Mouse (Mus musculus) cerebellum, adult (tissue): ENCODE results near the gene Ank2.

Experiments used
- ATAC-seq: cut with Nextera tagmentation; 2 replicates; pipeline ENCODE4 v1.9.2; 2017; ENCODE audit warnings: mild to moderate bottlenecking, moderate library complexity, mixed read lengths; ENCODE audit not compliant: insufficient number of reproducible peaks, low FRiP score, low TSS enrichment

The Ank2 gene

GRCm38 (mm10) chr3:127498742-127499400, at the start of gene Ank2:
Gene Ank2 (minus strand): TSS chr3:127499350.
- ATAC-seq: peak; percentile 71

DNA sequence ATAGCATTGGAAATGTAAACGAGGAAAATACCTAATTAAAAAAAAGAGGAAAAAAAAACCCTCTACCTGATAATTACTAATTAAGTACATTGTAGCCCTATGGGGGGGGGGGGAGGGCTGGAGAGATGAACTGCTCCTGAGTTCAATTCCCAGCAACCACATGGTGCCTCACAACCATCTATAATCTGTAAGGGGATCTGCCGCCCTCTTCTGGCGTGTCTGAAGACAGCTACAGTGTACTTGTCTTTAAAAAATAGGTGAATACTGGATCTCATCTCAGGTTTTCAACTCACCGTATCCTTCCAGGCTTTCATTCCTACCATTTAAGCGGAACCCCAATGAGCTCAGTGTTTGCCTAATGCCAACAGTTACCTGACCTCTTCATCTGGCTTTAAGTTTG, 48.7 kb upstream of the Ank2 start:
- ATAC-seq: no peak

DNA sequence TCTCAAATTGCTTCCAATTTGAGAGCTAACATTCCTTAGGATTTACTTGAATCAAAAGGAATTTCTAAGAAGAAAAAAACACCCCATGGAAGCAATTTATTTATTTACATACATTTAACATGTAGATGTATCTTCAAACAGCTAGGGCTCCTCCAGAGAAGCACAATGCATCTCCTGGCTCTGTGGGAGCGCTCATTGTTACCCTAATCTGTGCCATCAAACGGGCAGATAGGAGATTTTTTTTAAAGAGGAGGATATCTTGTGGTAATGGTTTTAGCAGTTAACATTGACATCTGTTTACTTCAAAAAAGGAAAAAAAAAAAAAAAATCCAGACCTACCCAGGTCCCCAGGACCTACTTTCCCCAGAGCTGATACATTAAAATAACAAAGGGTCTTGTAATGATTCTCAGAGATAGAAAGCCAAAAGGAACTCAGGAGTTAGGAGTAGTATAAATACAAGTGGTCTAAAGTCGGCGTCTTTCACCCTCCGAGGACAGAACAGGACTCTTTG, 45.5 kb upstream of the Ank2 start:
- no peak for ATAC-seq

DNA sequence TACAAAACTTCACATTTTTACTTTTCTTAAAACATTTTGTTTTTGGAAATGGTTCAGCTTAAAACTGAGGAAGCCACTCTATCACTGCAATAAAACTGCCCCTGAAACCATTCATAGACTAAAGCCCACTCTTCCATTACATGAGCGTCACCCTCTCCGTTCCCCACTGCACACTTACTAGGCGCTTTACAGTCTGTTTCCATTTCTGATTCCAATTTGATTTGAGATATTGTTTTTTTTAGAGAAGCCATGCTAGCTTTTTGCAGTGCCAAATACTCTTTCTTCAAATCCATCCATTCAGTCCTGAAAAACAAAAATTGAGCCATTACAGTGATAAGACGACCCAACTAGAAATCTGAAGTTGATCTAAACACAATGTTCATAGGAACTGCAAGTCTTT, 44.8 kb upstream of the Ank2 start:
- ATAC-seq: no peak

GRCm38 (mm10) chr3:127539193-127539592, 40.0 kb upstream of the Ank2 start:
- ATAC-seq: no peak

GRCm38 (mm10) chr3:127530293-127530692, 31.1 kb upstream of the Ank2 start:
- ATAC-seq: no peak

GRCm38 (mm10) chr3:127529824-127530223, 30.7 kb upstream of the Ank2 start:
- no peak for ATAC-seq

DNA sequence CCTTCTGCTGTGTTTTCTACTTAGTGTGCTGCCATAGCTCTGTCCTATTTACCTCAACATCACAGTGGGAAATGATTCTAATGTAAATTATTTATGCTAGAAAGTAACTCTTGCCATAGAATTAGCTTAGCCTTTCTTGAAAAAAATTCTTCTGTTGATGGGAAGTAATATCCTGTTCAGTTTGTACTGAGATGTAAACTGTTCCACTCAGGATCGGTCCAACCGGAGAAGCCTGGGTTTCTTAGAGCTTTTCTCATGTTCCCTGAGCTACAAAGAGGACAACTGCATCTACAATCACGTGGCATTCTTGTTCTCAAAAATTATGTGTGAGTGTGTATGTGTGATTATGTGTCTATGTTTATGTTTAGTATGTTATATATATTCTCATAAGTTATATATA, 30.1 kb upstream of the Ank2 start:
- ATAC-seq: no peak

- ATAC-seq: 0 out of 2 replicates have a peak, but pooled peaks have one; percentile 52
These were observed 28.4 kb upstream of the Ank2 start for GRCm38 (mm10) chr3:127527465-127528034.

DNA sequence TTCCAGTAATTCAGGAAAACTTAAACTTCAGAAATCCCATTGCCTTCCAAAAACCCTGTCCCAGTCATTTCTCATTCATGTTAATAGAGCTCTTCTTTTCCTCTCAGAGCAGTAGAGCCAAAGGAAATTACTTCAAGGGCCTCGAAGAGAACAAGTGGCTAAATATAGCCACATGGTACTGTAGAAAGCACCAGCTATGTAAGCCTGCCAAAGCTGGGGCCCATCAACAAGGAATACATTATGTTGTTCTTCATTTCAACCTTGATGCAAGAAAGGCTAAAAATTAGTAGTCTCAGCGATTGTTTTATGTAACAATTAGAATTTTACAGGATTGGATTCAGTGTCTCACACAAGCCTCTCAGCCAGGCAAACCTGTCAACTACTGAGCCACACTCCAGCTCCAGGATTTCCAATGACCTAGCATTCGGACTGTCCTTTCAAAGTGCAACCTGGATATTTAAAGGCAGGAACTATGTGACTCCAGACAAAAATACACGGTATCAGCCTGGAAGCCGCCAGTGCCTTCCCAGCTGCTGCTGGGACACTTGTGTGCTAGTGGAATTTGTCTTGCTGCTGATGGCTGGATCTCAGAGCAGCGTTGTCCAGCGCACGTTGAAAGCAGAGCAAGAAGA, 26.2 kb upstream of the Ank2 start:
- no peak for ATAC-seq

DNA sequence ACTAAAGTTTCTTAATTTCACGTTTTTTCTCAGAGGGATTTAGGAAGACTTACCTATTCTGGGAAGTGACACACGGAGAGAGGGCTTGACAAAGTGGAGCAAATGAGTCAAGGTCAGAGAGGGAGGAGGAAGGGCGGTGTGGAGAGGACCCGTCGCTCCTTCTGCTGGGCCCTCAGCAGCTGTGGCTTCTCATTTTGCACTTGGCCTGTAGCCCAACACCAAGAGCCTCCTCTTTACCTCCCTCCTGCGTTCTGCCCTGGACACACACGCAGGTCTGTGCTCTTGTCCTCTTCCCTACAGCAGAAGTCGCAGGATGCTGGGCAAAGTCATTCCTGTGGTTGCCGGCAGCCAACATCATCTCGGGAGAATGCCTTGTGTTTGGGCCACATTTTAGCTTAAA, 22.0 kb upstream of the Ank2 start:
- no peak for ATAC-seq

GRCm38 (mm10) chr3:127520300-127520699, 21.1 kb upstream of the Ank2 start:
- ATAC-seq: no peak

DNA sequence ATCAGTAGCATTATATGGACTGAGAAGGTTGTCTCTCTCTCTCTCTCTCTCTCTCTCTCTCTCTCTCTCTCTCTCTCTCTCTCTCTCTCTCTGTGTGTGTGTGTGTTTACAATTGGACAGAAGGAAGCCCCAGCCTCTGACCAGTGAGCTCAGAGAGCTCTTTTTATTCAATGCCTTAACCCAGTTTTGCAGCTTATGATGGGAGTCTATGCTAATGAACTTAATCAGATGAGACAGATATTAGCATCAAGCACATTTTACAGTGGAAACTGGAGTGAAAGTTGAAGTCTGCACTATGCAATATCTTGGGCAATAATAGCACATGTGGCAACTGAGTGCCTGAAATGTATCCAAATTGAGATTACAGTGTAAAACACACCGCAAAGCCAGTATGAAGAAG, 16.1 kb upstream of the Ank2 start:
- no peak for ATAC-seq

DNA sequence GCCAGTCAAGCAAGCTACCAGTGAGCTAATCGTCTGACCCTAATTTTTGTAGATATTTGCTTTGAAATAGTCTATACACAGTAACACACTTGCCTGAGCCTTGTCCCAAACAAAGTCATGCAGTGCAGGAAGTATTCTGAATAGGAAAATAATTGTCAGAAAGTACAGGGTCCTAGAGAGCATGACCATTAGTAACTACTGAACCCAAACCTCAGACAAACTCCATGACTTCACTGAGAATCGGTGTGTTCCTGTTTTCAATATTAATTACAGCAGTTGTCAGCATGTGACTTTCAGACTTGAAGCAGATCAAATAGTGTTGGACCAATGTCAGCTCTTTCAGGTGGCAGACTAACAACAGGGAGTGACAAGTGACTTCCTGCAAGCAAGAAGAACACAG, 14.5 kb upstream of the Ank2 start:
- ATAC-seq: no peak

DNA sequence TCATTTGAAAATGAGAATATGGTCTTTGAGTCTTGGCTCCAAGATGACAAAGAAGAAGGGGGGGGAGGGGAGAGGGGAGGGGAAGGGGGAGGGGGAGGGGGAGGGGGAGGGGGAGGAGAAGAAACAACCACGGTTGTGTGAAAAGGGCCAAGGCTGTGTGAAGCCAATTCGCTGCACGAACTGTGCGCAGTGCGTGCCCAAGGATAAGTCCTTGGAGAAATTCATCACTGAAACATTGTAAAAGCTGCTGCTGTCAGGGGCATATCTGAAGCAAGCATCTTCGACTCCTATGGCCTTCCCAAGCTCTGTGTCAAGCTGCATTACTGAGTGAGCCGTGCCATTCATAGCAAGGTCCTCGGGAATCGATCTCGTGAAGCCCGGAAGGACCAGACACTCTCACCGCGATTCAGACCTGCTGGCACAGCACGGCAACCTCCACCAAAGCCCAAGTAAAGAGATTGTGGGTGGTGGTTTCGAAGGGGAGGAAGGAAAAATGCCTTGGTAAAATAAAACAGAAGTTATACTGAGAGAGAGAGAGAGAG, 13.7 kb upstream of the Ank2 start:
- no peak for ATAC-seq

DNA sequence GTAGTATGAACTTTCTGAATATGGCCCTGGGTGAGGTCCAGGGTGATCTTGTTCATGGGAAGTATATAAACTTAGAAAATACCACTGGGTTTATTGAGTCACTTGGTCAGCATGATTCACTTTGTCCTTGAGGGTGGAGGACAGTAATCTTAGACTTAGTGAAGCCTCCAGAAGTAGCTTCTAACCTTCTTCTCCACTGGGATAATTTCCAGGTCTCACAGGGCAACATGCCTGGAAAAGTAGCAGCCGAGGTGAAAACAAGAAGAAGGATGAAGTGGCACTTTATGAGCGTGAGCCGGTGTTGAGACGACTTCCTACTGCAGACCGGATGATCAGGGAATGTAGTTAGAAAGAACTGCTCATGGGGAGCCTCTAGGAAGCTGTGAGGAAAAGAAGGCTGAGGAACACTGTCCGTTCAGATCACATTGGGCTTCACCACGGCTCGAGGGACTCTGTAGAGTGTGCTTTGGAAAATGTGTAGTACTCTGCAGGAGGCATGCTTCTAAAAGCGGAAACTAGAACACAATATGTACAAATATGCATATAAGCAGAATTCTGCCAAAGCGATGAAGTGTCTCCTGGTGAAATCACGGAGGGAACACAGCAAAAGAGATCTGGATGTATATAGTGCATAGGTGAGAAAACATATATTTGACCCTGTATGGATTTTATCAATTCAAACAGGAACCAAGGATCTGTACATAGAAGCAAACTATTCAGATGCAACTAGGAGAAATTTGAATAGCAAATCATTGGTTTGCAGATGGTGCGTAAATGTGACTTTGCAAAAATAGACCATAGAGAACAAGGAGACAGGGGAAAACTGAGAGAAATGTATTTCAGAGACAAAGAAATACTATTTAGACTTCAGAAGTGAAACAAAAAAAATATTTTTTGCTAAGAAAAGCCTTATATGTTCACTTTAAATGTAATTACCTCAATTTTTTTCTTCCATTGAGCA, 12.9 kb upstream of the Ank2 start:
- no peak for ATAC-seq

GRCm38 (mm10) chr3:127507878-127508783, 9.0 kb upstream of the Ank2 start:
- no peak for ATAC-seq

GRCm38 (mm10) chr3:127498197-127498741, 881 bp downstream of the Ank2 start:
- peak; percentile 81 for ATAC-seq

GRCm38 (mm10) chr3:127492663-127493062, 6.5 kb downstream of the Ank2 start:
- ATAC-seq: no peak
